Mouse (Mus musculus): Measurements from ENCODE around the gene Zmym1.
"Not testable (repeated sequence)": the region's sequence is repeated elsewhere in the genome, so short reads cannot be mapped to it uniquely, and the experiment has no call there.

Zmym1 gene

GRCm38 (mm10) chr4:127060585-127061290, at the start of gene Zmym1:
Gene Zmym1 (minus strand): TSS chr4:127061152.
- peak; percentile 97 for ATAC-seq (ENCODE audit: low TSS enrichment)

GRCm38 (mm10) chr4:127110570-127110969, 49.6 kb upstream of the Zmym1 start:
- ATAC-seq (ENCODE audit: low TSS enrichment) = no peak

- ATAC-seq (ENCODE audit: low TSS enrichment) = no peak
Observed at GRCm38 (mm10) chr4:127107566-127107965, 46.6 kb upstream of the Zmym1 start.

GRCm38 (mm10) chr4:127099552-127099951, 38.6 kb upstream of the Zmym1 start:
- ATAC-seq (ENCODE audit: low TSS enrichment) = not testable (repeated sequence)

GRCm38 (mm10) chr4:127095090-127095489, 34.1 kb upstream of the Zmym1 start:
- ATAC-seq (ENCODE audit: low TSS enrichment) = no peak

GRCm38 (mm10) chr4:127091188-127091587, 30.2 kb upstream of the Zmym1 start:
- ATAC-seq (ENCODE audit: low TSS enrichment) = no peak

- no peak for ATAC-seq (ENCODE audit: low TSS enrichment)
Observed at GRCm38 (mm10) chr4:127085761-127086160, 24.8 kb upstream of the Zmym1 start.

- ATAC-seq (ENCODE audit: low TSS enrichment) = no peak
Observed at GRCm38 (mm10) chr4:127083131-127083530, 22.2 kb upstream of the Zmym1 start.

- ATAC-seq (ENCODE audit: low TSS enrichment) = no peak
Observed at GRCm38 (mm10) chr4:127080806-127081205, 19.9 kb upstream of the Zmym1 start.

GRCm38 (mm10) chr4:127076875-127077548, 16.1 kb upstream of the Zmym1 start, which contains the start of gene Zmym6:
Gene Zmym6 (plus strand): TSS chr4:127077383.
- peak; percentile 97 for ATAC-seq (ENCODE audit: low TSS enrichment)

- ATAC-seq (ENCODE audit: low TSS enrichment) = no peak
Observed at GRCm38 (mm10) chr4:127074915-127075314, 14.0 kb upstream of the Zmym1 start.

GRCm38 (mm10) chr4:127064051-127064450, 3.1 kb upstream of the Zmym1 start:
- ATAC-seq (ENCODE audit: low TSS enrichment) = no peak

- ATAC-seq (ENCODE audit: low TSS enrichment) = no peak
Observed at GRCm38 (mm10) chr4:127054522-127055198, 6.3 kb downstream of the Zmym1 start.

GRCm38 (mm10) chr4:127053071-127053470, 7.9 kb downstream of the Zmym1 start:
- ATAC-seq (ENCODE audit: low TSS enrichment) = no peak

GRCm38 (mm10) chr4:127051121-127051520, 9.8 kb downstream of the Zmym1 start:
- ATAC-seq (ENCODE audit: low TSS enrichment) = no peak

- ATAC-seq (ENCODE audit: low TSS enrichment) = no peak
Observed at GRCm38 (mm10) chr4:127043540-127043939, 17.4 kb downstream of the Zmym1 start.

- no peak for ATAC-seq (ENCODE audit: low TSS enrichment)
Observed at GRCm38 (mm10) chr4:127039871-127040483, 21.0 kb downstream of the Zmym1 start.

- no peak for ATAC-seq (ENCODE audit: low TSS enrichment)
Observed at GRCm38 (mm10) chr4:127038828-127039349, 22.1 kb downstream of the Zmym1 start.

GRCm38 (mm10) chr4:127037908-127038827, 22.8 kb downstream of the Zmym1 start:
- ATAC-seq (ENCODE audit: low TSS enrichment) = no peak

GRCm38 (mm10) chr4:127037158-127037557, 23.8 kb downstream of the Zmym1 start:
- ATAC-seq (ENCODE audit: low TSS enrichment) = no peak
